Mouse (Mus musculus): ENCODE results near the gene Krt14.
A peak's percentile ranks its signal among the peaks of the same experiment; 100 is the strongest.
"Not testable (repeated sequence)": the region's sequence is repeated elsewhere in the genome, so short reads cannot be mapped to it uniquely, and the experiment has no call there.

The Krt14 gene

GRCm38 (mm10) chr11:100207498-100207897 lies at the start of gene Krt14:
TSS of gene Krt14 (minus strand) at chr11:100207548.
- DNase-seq (ENCODE audit: low read depth, low spot score), result no peak

- DNase-seq (ENCODE audit: low read depth, low spot score), result peak; percentile 36
Measured at GRCm38 (mm10) chr11:100255514-100255913, 48.2 kb upstream of the Krt14 start.

- DNase-seq (ENCODE audit: low read depth, low spot score), result peak; percentile 82
Measured at GRCm38 (mm10) chr11:100254360-100255090, 47.2 kb upstream of the Krt14 start.

- DNase-seq (ENCODE audit: low read depth, low spot score), result no peak
Measured at GRCm38 (mm10) chr11:100248852-100249465, 41.6 kb upstream of the Krt14 start, which contains the start of gene Krt16. TSS of gene Krt16 (minus strand) at chr11:100248902.

- DNase-seq (ENCODE audit: low read depth, low spot score), result not testable (repeated sequence)
Measured at GRCm38 (mm10) chr11:100246471-100246870, 39.1 kb upstream of the Krt14 start.

GRCm38 (mm10) chr11:100240272-100240671 lies 32.9 kb upstream of the Krt14 start:
- not testable (repeated sequence) for DNase-seq (ENCODE audit: low read depth, low spot score)

DNA sequence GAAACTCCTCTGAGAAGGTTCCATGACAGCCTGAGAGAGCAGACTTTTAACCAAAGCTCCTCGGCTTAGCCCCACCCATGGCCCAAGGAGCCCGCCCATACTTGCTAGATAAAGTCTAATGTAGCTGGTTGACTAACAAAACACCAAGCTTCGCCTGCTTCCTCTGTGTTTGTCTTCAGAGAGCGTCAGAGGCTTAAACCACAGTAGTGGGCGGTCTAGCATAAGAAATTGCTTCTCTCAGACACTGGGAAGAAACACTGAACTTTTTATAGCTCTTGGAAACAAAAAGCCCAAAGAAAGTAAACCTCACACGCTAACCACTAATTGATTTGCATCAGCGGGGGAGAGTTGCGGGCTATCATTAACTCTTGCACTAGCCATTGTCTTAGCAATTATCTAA lies 14.4 kb upstream of the Krt14 start:
- DNase-seq (ENCODE audit: low read depth, low spot score), result peak; percentile 78

DNA sequence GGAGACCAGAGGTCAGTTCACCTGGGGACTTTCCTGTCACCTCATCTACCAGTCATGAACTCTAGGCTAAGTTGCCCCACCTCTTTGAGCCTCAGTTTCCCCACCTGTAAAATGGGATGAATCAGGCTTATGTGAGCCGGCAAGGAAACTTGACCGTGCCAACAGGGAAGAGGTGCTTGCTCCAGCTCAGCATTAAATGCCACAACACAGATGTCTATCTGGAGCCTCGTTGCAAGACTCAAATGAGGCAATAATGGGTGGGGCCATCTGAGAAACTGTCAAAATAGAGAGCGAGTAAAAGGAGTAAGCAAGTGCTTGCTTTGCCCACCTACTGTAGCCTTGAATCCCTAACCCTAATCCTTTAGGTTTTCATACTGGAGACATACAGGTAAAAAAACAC lies 12.0 kb upstream of the Krt14 start:
- no peak for DNase-seq (ENCODE audit: low read depth, low spot score)

GRCm38 (mm10) chr11:100208542-100208941 lies 1.2 kb upstream of the Krt14 start:
- no peak for DNase-seq (ENCODE audit: low read depth, low spot score)

DNA sequence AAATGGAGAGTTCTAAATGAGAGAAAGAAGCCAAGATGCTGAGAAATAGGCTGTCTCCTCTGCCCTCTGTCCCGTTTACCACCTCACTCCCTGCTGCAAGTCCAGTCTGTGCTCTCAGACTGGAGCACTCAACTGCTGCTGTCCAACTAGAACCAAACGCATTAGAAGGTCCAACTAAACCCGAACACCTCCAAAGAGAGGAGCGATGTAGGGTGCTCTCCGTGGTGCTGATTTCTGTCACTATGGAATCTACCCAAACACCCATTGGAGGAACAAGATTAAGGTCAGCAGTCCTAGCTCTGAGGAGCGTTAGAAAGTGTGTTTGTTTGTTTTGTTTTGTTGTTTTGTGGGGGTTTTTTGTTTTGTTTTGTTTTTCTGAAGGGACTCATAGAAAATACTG lies 3.9 kb downstream of the Krt14 start:
- no peak for DNase-seq (ENCODE audit: low read depth, low spot score)

DNA sequence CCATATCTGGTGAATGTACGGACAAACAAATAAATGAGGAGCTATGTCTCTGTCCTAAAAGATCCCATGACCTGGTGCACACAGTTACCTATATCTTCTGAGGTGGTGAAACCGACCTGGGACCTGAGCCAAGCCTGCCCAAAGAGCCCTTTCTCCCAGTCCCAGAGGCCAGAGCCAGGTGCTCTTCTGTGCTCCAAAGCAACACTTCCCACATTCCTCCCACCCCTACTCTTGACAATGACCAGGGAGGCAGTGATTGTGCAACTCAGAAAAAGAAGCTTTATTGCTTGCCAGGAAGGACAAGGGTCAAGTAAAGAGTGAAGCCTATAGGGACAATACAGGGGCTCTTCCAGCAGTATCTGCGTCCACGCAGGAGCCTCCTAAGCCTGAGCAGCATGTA lies 4.4 kb downstream of the Krt14 start:
- no peak for DNase-seq (ENCODE audit: low read depth, low spot score)

DNA sequence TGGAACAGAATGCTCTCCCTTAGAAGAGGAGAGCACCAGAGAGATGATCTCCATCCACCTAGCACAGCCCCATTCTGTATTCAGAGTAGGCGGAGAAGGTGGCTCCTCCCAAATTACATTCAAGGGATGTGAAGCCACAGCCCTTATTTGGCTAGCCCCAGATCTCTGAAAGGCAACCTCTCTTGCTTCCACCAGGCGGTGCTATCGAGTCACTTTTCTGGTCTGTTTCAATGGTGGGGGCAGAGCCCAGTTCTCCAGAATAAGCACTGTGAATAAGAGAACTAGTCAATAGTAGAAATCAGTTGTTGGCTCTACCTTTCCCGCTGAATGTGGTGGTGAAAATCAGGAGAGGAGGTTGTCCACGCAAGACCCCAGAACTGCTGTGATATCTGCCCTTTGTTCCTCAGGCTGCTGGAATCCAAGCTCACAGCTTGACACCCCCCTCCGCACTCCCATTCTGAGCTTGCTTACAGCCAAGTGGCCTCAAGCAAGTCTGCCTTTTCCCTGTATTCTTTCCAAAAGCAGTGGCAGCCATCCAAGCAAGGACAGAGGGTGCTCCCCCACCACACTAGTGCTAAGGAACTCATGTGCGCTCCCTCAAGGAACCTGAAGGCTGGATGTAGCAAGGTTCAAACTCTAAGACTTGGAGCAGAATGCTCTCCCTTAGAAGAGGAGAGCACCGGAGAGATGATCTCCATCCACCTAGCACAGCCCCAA lies 7.1 kb downstream of the Krt14 start:
- DNase-seq (ENCODE audit: low read depth, low spot score), result peak; percentile 67

GRCm38 (mm10) chr11:100198666-100199065 lies 8.7 kb downstream of the Krt14 start:
- peak; percentile 92 for DNase-seq (ENCODE audit: low read depth, low spot score)

GRCm38 (mm10) chr11:100192992-100193391 lies 14.4 kb downstream of the Krt14 start, which contains the start of gene Krt9:
TSS of gene Krt9 (minus strand) at chr11:100193246.
- DNase-seq (ENCODE audit: low read depth, low spot score), result peak; percentile 80

DNA sequence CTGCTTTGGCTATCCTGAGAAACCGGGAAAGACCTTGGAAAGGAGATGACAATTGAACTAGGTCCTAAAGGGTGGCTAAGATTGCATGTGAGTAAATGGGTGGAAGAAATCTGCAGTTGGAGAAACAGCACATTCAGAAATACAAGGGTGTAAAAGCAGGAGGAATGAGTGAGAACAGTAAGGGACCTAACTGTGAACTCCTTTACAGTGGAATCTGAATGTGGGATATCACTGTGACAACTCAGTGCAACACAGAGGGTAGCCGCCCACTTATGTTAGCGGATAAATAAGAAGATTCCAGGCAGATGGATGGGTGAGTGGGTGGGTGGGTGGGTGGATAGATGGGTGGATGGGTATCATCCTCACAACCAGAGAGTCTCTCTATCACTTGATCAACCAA lies 15.5 kb downstream of the Krt14 start:
- DNase-seq (ENCODE audit: low read depth, low spot score), result peak; percentile 57

- DNase-seq (ENCODE audit: low read depth, low spot score), result no peak
Measured at GRCm38 (mm10) chr11:100186736-100187135, 20.6 kb downstream of the Krt14 start.

- DNase-seq (ENCODE audit: low read depth, low spot score), result no peak
Measured at GRCm38 (mm10) chr11:100181725-100182124, 25.6 kb downstream of the Krt14 start.

GRCm38 (mm10) chr11:100179260-100179659 lies 28.1 kb downstream of the Krt14 start:
- DNase-seq (ENCODE audit: low read depth, low spot score), result peak; percentile 66

GRCm38 (mm10) chr11:100178307-100178706 lies 29.0 kb downstream of the Krt14 start:
- DNase-seq (ENCODE audit: low read depth, low spot score), result peak; percentile 48

- no peak for DNase-seq (ENCODE audit: low read depth, low spot score)
Measured at GRCm38 (mm10) chr11:100176791-100177190, 30.6 kb downstream of the Krt14 start.

GRCm38 (mm10) chr11:100168765-100169762 lies 38.3 kb downstream of the Krt14 start:
- DNase-seq (ENCODE audit: low read depth, low spot score), result peak; percentile 73

Measured in brain, adult 2 months (tissue).